Mouse (Mus musculus): ENCODE measurements around the gene Twsg1. TPM values are rescaled to one million over a fixed set of nuclear protein-coding genes. Genes with fewer than 3 reads are reported as not detected.
"Not testable (repeated sequence)": the region's sequence is repeated elsewhere in the genome, so short reads cannot be mapped to it uniquely, and the experiment has no call there.

The Twsg1 gene
- 10 to 100 TPM in 4 of 26 experiments, 1 to 10 TPM in 22; 1.6 to 18.7 (median 3.7) TPM for total RNA-seq (2018; cell fraction: chromatin; rRNA removed)
- total RNA-seq (2018; cell fraction: cytosol; rRNA removed) = 10 to 100 TPM; 17.1 to 30.9 (median 18.8) TPM
- total RNA-seq (2018; cell fraction: nucleus; rRNA removed) = 10 to 100 TPM in 23 of 26 experiments, 1 to 10 TPM in 3; 8.4 to 30.0 (median 16.7) TPM
- 11.3 to 23.0 TPM (median 16.7 TPM) in 3 replicates for polyA plus RNA-seq (2018)

DNA sequence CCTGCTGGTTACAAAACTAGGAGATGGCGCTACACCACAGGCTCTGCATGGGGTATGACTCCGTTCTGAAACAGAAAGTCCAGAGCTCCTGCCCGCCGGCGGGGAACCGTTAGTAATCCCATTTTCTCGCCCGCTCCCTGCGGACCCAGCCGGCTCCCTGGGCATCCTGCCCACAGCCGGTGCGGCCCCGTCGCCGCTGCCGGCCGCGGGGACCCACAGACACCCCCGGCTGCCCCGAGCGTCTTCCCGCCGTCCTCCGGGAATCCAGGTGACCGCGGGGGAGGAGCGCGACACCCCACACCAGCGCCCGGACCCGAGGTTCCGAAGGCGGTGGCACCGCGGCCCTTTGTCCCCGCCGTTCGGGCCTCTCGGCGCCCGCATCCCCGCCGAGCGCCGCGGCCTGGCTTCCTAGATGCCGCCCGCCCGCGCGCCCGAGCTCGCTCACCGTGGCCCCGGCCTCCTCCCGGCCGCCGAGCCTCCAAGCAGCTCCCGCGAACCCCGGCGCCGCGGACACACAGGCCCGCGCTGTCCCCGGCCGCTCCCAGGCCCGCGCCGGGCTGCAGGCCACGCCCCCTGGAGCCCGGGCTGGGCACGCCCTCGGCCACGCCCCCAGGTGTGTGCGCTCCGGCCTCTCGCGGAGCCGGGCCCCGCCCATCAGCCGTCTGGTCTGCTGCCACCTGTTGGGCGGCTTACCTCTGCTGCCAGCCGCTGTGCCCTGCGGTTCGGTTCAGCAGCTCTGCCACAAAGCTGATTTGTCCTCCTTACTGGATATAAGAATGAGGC, at the start of gene Twsg1:
Gene Twsg1 (minus strand): TSS at position 605 of the 783 bp plus-strand sequence.
- peak within 1 kb of the TSS; percentile 60 for H3K4me3 ChIP-seq (ENCODE audit: inconsistent target)
- H3K79me2 ChIP-seq (ENCODE audit: inconsistent target) = no peaks in the 10 kb centered on the region
- H3K36me3 ChIP-seq (ENCODE audit: inconsistent target) = no peaks in the 10 kb centered on the region
- WGBS (ENCODE audit: missing documents) = under 1% methylated on average over 72 of the region's 87 CpGs
- no peak within 1 kb of the TSS for H3K27ac ChIP-seq

DNA sequence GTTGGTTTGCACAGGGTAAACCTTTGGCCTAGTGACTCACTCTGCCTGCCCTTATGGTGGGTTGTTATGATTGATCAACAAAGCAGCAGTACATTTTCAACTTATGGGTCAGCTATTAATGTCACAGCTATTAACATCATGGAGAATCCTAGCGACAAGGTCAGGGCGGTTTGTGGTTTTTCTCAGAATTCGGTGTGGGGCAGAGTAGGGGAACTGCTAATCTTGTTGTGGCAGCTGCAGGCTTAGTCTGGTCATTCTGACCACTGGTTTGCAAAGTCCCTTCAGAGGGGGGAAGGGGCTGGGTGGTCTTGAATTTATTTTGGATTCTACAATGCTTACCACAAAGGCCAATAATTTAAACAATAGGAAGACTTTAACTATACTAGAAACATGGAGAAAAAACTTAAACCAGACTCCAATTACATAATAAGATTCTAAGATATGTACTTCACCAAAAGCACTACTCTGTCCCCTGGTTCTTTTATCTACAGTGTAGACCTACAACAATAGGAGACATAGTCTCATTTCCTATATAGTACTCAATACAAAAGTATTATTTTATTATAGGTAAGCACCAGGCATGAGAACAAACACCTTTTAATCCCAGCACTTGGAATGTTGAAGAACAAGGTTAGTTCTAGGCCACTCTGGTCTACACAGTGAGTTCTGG, 37.3 kb upstream of the Twsg1 start:
- peaks cover 34% of the 10 kb centered on the region for H3K36me3 ChIP-seq (ENCODE audit: inconsistent target)
- 80% methylated on average over 1 of the region's 3 CpGs for WGBS (ENCODE audit: missing documents)
- H3K4me3 ChIP-seq (ENCODE audit: inconsistent target) = no peak overlapping the region
- no peak overlapping the region for H3K27ac ChIP-seq
- H3K79me2 ChIP-seq (ENCODE audit: inconsistent target) = no peaks in the 10 kb centered on the region

DNA sequence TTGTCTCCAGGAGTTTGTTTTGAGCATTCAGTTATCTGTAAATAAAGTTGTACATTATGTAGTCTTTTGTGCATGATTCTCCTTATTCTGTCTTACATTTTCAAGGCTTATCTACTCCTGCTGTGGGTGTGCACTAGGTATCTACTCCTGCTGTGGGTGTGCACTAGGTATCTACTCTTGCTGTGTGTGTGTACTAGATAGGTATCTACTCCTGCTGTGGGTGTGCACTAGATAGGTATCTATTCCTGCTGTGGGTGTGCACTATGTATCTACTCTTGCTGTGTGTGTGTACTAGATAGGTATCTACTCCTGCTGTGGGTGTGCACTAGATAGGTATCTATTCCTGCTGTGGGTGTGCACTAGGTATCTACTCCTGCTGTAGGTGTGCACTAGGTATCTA, 25.7 kb upstream of the Twsg1 start:
- not testable (repeated sequence) for H3K79me2 ChIP-seq (ENCODE audit: inconsistent target); H3K4me3 ChIP-seq (ENCODE audit: inconsistent target); H3K27ac ChIP-seq
- peaks cover 72% of the 10 kb centered on the region for H3K36me3 ChIP-seq (ENCODE audit: inconsistent target)

DNA sequence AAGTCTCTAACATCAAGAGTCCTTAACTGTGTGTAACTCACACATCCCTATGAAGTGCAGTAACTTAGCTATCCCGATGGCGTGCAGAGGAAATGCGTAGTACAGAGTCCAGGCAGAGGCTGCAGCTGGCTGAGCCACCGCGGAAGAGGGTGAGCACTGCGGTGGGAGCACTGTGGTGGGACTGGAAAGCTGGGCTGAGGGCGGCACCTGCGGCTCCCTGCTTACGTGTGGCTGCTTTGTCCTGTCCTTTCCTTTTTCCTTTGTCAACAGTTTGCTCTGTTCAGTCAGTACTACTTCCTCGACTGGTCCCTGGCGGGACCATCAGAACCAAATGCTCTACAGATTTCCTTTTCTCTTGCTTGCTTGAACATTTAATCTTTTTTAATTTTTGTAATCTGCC, 16.7 kb upstream of the Twsg1 start:
- Histone ChIP-seq H3K27ac (no peak overlapping the region), H3K4me3 (ENCODE audit: inconsistent target) (no peak overlapping the region), H3K36me3 (ENCODE audit: inconsistent target) (peaks cover 15% of the 10 kb centered on the region; the same call in 1 of the 2 replicates), H3K79me2 (ENCODE audit: inconsistent target) (no peaks in the 10 kb centered on the region)
- 92% methylated on average over 11 of the region's 11 CpGs for WGBS (ENCODE audit: missing documents)

DNA sequence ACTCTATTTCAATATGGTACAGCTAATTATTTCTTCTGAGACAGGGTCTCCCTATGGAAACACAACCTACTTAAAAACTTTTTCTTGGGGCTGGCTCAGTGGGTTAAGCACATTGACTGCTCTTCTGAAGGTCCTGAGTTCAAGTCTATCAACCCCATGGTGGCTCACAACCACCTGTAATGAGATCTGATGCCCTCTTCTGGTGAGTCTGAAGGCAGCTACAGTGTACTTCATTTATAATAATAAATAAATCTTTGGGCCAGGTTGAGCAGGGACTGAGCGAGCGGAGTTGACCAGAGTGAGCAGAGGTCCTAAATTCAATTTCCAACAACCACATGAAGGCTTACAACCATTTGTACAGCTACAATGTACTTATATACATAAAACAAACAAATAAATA, 11.2 kb upstream of the Twsg1 start:
- no peak overlapping the region for H3K27ac ChIP-seq
- H3K36me3 ChIP-seq (ENCODE audit: inconsistent target) = 0 out of 2 replicates have a peak, but pooled peaks cover 2% of the 10 kb centered on the region
- 96% methylated on average over 2 of the region's 2 CpGs for WGBS (ENCODE audit: missing documents)
- H3K79me2 ChIP-seq (ENCODE audit: inconsistent target) = no peaks in the 10 kb centered on the region
- no peak overlapping the region for H3K4me3 ChIP-seq (ENCODE audit: inconsistent target)

DNA sequence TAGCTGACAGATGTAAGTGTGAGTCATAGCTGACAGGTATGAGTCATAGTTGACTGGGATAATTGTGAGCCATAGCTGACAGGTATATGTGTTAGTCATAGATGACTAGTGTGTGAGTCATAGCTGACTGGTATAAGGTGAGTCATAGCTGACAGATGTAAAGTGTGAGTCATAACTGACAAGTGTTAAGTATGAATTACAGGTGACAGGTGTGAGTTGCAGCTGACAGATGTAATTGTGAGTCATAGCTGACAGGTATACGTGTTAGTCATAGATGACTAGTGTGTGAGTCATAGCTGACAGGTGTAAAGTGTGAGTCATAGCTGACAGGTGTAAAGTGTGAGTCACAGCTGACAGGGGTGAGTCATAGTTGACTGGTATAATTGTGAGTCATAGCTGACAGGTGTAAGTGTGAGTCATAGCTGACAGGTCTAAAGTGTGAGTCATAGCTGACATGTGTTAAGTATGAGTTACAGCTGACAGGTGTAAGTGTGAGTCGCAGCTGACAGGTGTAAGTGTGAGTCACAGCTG, 10.6 kb upstream of the Twsg1 start:
- 93% methylated on average over 2 of the region's 2 CpGs for WGBS (ENCODE audit: missing documents)
- Histone ChIP-seq H3K36me3 (ENCODE audit: inconsistent target) (no peaks in the 10 kb centered on the region), H3K27ac (no peak overlapping the region), H3K4me3 (ENCODE audit: inconsistent target) (no peak overlapping the region), H3K79me2 (ENCODE audit: inconsistent target) (no peaks in the 10 kb centered on the region)

DNA sequence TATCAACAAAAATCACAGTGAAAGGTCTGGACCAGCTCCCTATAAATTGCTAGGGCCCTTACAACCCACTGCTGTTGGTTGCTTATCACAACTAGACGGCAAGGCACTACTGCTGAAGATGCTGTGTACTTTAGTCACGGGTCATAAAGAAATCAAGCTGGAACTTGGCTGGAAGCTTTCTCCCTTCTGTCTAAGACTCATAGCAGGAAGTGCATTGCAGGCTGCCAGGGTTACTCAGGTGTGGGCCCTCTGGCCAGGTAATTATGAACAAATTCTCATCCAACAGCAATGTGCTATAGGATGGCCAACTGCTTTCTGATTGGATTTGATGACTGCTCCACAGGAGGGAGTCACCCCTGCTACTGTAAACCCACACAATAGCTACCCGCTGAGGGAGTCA, 8.0 kb upstream of the Twsg1 start:
- no peaks in the 10 kb centered on the region for H3K36me3 ChIP-seq (ENCODE audit: inconsistent target)
- H3K79me2 ChIP-seq (ENCODE audit: inconsistent target) = no peaks in the 10 kb centered on the region
- H3K4me3 ChIP-seq (ENCODE audit: inconsistent target) = no peak overlapping the region
- H3K27ac ChIP-seq = no peak overlapping the region
- WGBS (ENCODE audit: missing documents) = 90% methylated on average over 3 of the region's 3 CpGs

DNA sequence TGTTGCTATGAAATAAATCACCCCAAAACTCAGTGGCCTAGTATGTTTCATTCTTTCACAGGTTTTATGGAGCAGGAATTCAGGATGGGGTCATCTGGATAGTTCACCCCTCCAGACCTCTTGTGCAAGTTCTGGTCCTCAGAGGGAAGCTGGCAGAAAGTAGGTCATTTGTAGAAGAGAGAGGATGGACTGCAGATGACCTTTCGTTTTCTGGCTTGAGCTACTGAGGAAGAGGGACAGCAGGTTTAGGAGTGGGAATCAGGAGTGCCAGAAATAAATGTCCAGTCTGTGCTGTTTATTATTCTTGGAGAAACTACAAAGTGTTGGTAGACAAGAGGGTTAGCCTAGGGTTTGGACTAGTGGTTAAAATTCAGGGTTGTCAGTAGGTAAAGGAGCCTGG, 7.3 kb upstream of the Twsg1 start:
- Histone ChIP-seq H3K27ac (no peak overlapping the region), H3K4me3 (ENCODE audit: inconsistent target) (no peak overlapping the region), H3K36me3 (ENCODE audit: inconsistent target) (no peaks in the 10 kb centered on the region), H3K79me2 (ENCODE audit: inconsistent target) (no peaks in the 10 kb centered on the region)
- WGBS (ENCODE audit: missing documents) = 100% methylated on average over 1 of the region's 1 CpGs

DNA sequence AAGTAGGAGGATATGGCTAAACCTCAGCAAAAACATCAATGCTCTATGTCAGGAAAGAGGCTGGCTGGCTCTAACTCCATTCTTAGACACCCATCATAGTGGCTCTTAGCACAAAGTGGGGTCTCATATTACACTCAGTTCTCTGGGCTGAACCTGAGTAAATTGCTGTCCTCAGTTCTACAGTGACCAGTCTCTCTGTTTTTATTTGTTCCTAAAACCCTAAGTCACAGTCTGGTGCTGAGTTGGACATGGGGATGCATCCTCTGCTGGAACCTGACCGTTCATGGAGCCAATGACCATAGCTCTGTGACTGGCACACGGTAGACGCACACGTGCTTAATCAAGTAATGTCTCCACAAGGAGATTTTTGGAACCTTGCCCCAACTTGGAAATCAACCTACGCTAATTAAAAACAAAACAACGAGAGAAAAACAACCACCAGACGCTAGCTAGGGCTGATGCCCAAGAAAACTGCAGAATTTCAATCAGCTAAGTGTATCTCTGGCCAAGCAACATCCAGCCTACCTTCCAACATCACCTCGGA, 6.8 kb upstream of the Twsg1 start:
- Histone ChIP-seq H3K4me3 (ENCODE audit: inconsistent target) (no peak overlapping the region), H3K79me2 (ENCODE audit: inconsistent target) (no peaks in the 10 kb centered on the region), H3K27ac (no peak overlapping the region), H3K36me3 (ENCODE audit: inconsistent target) (no peaks in the 10 kb centered on the region)
- WGBS (ENCODE audit: missing documents) = 92% methylated on average over 8 of the region's 8 CpGs

DNA sequence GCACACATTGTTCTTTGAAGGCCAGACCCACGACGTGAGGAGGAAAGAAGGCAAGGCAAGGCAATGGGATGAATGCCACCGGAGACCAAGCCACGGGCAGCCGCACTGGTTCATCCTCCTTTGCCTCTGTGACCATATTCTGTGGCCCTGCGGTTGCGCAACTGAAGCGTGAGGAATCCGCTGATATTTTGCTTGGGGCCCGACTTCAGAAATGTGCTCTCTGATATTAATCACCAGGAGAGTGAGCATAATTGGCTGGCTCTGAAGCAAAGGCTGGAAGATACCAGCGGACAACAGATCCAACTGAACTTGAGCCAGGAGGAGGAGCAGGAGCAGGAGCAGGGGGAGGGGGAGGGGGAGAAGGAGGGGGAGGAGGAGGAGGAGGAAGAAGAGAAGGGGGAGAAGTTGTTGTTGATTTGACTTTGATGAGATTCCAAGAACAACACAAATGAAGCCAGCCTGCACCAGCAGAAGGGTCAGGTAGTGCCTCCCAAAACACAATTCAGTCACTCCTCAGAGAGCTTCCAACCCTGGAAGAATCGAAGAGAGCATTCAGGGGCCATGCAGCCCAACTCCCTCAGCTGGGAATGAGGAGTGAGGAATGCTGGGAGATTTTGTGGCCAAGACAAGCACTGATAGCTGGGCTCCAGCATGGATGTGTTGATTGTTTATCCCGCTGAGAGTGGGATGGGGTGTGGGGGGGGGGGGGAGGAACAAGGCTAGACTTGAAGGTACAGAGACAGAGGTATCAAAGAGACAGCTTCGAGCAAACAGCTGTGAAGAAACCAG, 6.2 kb upstream of the Twsg1 start:
- Histone ChIP-seq H3K4me3 (ENCODE audit: inconsistent target) (no peak overlapping the region), H3K36me3 (ENCODE audit: inconsistent target) (no peaks in the 10 kb centered on the region), H3K79me2 (ENCODE audit: inconsistent target) (no peaks in the 10 kb centered on the region), H3K27ac (no peak overlapping the region)
- 57% methylated on average over 13 of the region's 14 CpGs for WGBS (ENCODE audit: missing documents)

DNA sequence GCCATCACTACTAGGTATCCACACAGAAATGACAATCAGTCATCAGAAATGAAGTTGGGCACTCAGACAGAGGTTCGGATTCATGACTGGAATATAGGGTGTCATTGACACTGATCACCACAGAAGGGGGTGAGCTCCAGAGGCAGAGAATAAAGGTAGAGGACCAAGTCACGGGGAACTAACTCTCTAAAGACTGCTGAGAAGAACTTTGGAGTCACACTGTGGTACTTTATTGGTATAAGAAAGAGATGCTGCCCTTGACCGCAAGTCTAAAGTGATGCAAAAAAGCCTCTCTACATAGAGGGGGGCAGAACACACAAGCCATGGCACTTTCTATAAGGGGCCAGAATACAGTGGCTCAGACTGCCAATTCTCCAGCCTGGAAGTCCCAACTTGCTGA, 5.1 kb upstream of the Twsg1 start:
- H3K27ac ChIP-seq = no peak overlapping the region
- H3K79me2 ChIP-seq (ENCODE audit: inconsistent target) = no peaks in the 10 kb centered on the region
- WGBS (ENCODE audit: missing documents) = 93% methylated on average over 3 of the region's 3 CpGs
- no peak overlapping the region for H3K4me3 ChIP-seq (ENCODE audit: inconsistent target)
- no peaks in the 10 kb centered on the region for H3K36me3 ChIP-seq (ENCODE audit: inconsistent target)

DNA sequence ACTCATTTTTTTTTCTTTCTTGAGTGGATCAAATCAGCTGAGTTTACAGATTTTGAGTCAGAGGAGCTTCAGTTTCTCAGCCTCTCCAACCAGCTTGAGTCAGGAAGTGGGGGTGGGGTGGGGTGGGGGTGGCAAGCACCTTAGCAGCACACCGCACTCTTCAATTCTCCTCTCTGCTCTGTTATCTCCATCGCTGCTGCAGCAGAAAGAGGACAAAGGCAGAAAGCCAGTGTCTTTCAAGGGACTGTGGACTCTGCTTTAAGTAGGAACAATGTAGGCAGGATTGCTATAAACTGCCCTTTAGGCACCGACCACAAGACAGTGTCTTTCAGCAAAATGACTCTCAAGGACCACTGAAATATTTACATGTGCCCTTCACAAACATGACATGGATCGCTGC, 2.9 kb upstream of the Twsg1 start:
- Histone ChIP-seq H3K79me2 (ENCODE audit: inconsistent target) (no peaks in the 10 kb centered on the region), H3K36me3 (ENCODE audit: inconsistent target) (no peaks in the 10 kb centered on the region), H3K27ac (no peak overlapping the region), H3K4me3 (ENCODE audit: inconsistent target) (no peak overlapping the region)
- 83% methylated on average over 4 of the region's 4 CpGs for WGBS (ENCODE audit: missing documents)

DNA sequence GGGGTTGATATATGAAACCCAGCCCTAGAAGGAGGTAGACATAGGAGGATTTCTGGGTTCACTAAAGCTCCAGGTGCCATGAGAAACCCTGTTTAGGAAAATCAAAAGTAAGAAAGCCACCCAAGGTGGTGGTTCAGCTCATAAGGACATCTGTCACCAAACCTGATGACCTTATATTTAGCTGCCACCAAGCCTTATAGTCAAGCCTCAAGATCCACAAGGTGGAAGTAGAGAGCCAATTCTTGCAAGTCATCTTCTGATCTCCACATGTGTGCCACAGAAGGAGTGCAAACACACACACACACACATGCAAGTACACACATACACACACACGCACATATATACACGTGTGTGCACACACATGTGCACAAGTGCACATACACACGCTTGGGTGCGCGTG, 1.1 kb upstream of the Twsg1 start:
- H3K4me3 ChIP-seq (ENCODE audit: inconsistent target) = no peak overlapping the region
- no peaks in the 10 kb centered on the region for H3K79me2 ChIP-seq (ENCODE audit: inconsistent target)
- no peaks in the 10 kb centered on the region for H3K36me3 ChIP-seq (ENCODE audit: inconsistent target)
- H3K27ac ChIP-seq = no peak overlapping the region
- WGBS (ENCODE audit: missing documents) = 88% methylated on average over 5 of the region's 5 CpGs

DNA sequence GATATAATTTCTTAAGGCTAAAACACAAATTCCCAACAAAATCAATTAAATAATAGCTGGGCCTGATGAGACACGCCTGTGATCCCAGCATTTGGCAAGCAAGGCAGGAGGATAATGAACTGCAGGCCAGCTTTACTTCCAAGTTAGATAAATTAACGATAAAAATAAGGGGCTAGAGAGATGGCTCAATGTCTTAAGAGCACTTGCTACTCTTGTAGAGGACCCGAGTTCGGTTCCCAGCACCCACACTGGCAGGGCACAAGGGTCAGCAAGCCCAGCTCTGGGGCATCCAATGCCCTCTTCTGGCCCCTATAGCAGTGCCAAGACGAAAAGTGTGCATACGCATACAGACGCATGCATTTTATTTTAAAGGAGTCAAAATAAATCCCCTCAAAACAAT, 843 bp downstream of the Twsg1 start:
- Histone ChIP-seq H3K36me3 (ENCODE audit: inconsistent target) (no peaks in the 10 kb centered on the region), H3K4me3 (ENCODE audit: inconsistent target) (peak overlapping the region; percentile 60), H3K27ac (no peak overlapping the region), H3K79me2 (ENCODE audit: inconsistent target) (no peaks in the 10 kb centered on the region)
- WGBS (ENCODE audit: missing documents) = 38% methylated on average over 7 of the region's 7 CpGs

Data from macrophage (primary cell).